Mouse (Mus musculus) layer of hippocampus, adult 9-10 months (tissue): ENCODE results near the gene Ubald1.

Source experiments
- DNase-seq: peaks from one replicate; pipeline ENCODE4 v3.0.0; 2022; ENCODE audit warnings: low spot score

The Ubald1 gene

GRCm38 (mm10) chr16:4880136-4880825, at the start of gene Ubald1:
Gene Ubald1 (minus strand): TSS chr16:4880315.
- peak; percentile 99 for DNase-seq

GRCm38 (mm10) chr16:4928474-4928873, 48.4 kb upstream of the Ubald1 start:
- DNase-seq: no peak

GRCm38 (mm10) chr16:4927967-4928366, 47.9 kb upstream of the Ubald1 start:
- no peak for DNase-seq

- DNase-seq: no peak
Observed at GRCm38 (mm10) chr16:4923996-4924395, 43.9 kb upstream of the Ubald1 start.

- no peak for DNase-seq
Observed at GRCm38 (mm10) chr16:4922481-4922880, 42.4 kb upstream of the Ubald1 start.

- DNase-seq: no peak
Observed at GRCm38 (mm10) chr16:4920556-4920955, 40.4 kb upstream of the Ubald1 start.

- no peak for DNase-seq
Observed at GRCm38 (mm10) chr16:4916608-4917007, 36.5 kb upstream of the Ubald1 start.

- no peak for DNase-seq
Observed at GRCm38 (mm10) chr16:4915931-4916330, 35.8 kb upstream of the Ubald1 start.

- peak; percentile 91 for DNase-seq
Observed at GRCm38 (mm10) chr16:4913783-4914735, 33.9 kb upstream of the Ubald1 start.

- no peak for DNase-seq
Observed at GRCm38 (mm10) chr16:4912907-4913782, 33.0 kb upstream of the Ubald1 start.

GRCm38 (mm10) chr16:4912074-4912648, 32.0 kb upstream of the Ubald1 start:
- no peak for DNase-seq

GRCm38 (mm10) chr16:4910758-4911157, 30.6 kb upstream of the Ubald1 start:
- DNase-seq: no peak

GRCm38 (mm10) chr16:4909745-4910144, 29.6 kb upstream of the Ubald1 start:
- DNase-seq: no peak

GRCm38 (mm10) chr16:4907972-4908371, 27.9 kb upstream of the Ubald1 start:
- no peak for DNase-seq

- no peak for DNase-seq
Observed at GRCm38 (mm10) chr16:4907386-4907785, 27.3 kb upstream of the Ubald1 start.

GRCm38 (mm10) chr16:4906559-4906958, 26.4 kb upstream of the Ubald1 start:
- no peak for DNase-seq

- no peak for DNase-seq
Observed at GRCm38 (mm10) chr16:4905591-4905990, 25.5 kb upstream of the Ubald1 start.

- no peak for DNase-seq
Observed at GRCm38 (mm10) chr16:4904878-4905277, 24.8 kb upstream of the Ubald1 start.

- no peak for DNase-seq
Observed at GRCm38 (mm10) chr16:4903491-4904102, 23.5 kb upstream of the Ubald1 start.

- DNase-seq: no peak
Observed at GRCm38 (mm10) chr16:4902390-4902789, 22.3 kb upstream of the Ubald1 start.

GRCm38 (mm10) chr16:4901167-4901566, 21.1 kb upstream of the Ubald1 start:
- no peak for DNase-seq
